Mouse (Mus musculus): Measurements from ENCODE around the gene C87436.
A peak's percentile ranks its signal among the peaks of the same experiment; 100 is the strongest.
"Not testable (repeated sequence)": the region's sequence is repeated elsewhere in the genome, so short reads cannot be mapped to it uniquely, and the experiment has no call there.

Gene C87436

DNA sequence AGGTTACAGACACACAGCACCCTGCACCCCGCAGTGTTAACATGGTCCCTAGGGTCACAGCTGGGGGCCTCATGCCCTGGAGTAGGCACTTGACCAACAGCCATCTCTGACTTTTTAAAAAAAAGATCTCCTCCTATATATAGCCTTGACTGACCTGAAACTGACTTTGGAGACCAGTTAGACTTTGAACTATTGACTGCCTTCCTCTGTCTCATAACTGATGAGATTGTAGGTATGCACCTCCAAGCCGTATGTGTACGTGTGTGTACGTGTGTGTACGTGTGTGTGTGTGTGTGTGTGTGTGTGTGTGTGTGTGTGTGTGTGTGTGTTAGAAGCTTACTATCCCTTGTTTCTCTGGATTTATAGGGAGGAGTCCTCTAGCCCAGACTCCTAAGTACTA, 43.7 kb downstream of the C87436 start:
- no peak for DNase-seq (ENCODE audit: low read depth, low spot score)

GRCm38 (mm10) chr6:86485943-86486640, 47.9 kb downstream of the C87436 start:
- DNase-seq (ENCODE audit: low read depth, low spot score): no peak

DNA sequence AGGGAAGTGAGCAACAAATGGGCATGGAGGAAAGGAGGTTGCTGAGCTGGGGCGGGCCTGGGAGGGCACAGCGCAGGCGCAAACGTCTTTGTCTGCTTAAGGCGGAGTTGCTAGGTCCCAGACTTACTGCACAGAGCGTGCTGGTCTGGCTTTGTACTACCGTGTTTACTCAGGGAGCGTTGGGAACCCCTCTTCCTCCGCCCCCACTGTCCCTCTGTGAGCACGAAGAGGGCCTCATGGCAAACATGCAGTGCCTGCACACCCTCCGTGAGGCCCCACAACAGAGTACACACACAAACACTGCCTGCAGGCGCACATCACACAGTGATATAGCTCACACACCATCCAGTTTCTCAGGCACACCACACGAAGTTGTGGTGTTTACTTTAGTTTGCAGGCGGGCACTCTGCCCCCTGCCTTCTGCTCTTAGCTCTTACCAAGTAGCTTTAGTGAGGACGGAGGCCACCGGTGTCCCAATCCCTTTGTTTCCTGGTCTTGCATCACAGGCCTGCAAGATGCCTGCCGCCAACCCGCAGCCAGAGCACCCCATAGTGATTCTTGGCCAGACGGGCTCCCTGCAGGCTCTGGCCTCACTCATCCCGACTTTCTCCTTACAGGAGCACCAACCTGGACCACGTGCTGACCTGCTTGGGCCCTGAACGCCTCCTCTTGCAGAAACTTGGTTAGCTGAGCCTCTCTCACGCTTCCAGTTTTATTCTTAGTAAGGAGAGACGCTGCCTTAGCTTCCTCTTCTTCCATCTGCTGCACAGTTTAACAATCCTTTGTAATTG, 49.4 kb downstream of the C87436 start:
- peak; percentile 59 for DNase-seq (ENCODE audit: low read depth, low spot score)

- no peak for DNase-seq (ENCODE audit: low read depth, low spot score)
Observed at GRCm38 (mm10) chr6:86488149-86488485, 49.9 kb downstream of the C87436 start.

- DNase-seq (ENCODE audit: low read depth, low spot score): no peak
Observed at GRCm38 (mm10) chr6:86489945-86490344, 51.8 kb downstream of the C87436 start.

- not testable (repeated sequence) for DNase-seq (ENCODE audit: low read depth, low spot score)
Observed at GRCm38 (mm10) chr6:86490413-86490812, 52.2 kb downstream of the C87436 start.

DNA sequence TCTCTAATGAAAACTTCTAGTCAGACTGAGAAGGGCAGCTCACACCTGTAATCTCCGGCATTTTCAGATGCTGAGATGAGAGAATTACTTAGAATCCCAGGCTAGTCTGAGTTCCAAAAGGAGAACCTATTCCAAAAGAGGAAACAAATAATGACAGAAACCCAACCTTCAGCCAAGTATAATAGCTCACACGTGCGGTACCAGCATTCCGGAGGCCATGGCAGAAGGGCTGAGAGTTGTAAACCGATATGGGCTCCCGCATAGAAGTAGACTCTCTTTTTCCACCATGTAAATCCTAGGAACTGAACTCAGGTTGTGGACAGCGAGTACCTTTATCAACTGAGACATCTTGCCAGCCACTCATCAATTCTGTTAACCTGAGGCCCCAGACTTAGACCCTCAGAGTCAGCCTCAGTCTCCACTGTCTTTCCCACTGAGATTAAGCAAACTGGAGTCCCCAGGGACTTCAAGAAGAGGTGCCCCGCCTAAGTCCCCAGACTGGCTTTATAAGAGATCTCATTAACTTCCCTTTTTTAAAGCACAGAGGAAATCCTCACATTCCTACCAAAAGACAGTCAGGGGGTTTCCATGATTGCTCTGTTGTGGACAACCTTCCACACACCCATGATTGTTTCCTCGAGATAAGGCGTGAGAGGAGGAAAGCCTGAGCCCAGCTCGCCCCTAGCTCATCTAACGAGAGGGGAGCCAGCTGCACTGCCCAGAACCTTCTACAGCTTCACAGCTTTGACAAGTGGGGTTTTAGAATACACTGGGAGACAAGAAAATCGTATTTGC, 55.5 kb downstream of the C87436 start:
- DNase-seq (ENCODE audit: low read depth, low spot score): no peak

GRCm38 (mm10) chr6:86494767-86495166, 56.6 kb downstream of the C87436 start:
- DNase-seq (ENCODE audit: low read depth, low spot score): no peak

DNA sequence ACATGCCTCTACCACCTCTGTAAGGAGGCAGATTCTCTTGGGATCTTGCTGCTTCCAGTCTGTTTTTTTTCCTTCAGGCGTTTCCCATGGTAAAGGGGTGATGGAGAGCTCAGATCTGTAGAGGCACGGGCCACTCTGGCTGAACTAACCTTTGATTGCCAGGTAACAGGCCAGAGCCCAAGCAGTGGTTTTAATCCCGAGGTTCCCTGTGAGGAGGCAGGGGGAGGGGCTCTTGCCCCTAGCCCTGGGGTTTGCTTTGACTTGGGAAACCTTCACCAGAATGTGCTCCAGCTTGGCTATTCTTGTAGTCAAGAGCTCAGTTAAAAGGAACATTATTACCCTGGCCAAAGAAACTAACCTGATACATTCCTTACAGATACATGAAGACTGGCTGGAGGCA, 57.5 kb downstream of the C87436 start:
- DNase-seq (ENCODE audit: low read depth, low spot score): no peak

DNA sequence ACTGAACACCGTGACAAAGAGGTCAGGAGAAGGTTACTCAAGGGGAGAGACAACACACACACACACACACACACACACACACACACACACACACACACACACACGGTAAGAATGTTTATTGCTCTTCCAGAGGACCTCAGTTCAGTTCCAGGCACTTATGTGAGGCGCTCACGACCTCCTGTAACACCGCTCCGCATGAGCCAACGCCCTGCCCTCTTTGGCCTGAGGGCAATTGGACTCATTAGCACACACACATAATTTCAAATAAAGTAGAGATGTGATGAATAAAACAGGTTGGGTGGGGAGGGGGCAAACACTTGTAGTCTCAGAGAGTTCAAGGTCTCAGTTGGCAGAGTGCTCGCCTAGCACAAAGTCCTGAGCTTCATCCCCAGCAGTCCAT, 58.0 kb downstream of the C87436 start:
- no peak for DNase-seq (ENCODE audit: low read depth, low spot score)

DNA sequence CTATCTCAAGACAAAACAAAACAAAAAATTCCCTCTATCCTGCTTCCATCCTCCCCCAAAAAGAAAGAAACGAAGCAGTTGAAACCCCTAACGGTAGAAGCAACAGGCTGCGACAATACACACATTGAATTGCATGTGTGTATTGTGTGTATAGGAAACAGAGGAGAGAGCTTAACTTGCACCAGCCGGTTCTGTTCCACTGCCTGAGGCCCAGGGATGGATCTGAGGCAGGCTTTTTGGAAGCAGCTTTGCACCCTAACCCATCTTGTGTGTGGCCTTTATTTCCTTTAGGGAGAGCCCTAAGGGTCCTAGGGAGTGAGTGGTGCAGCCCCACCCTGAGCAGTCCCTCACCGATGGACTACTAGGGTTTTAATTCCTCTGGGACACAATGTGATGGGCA, 58.4 kb downstream of the C87436 start:
- no peak for DNase-seq (ENCODE audit: low read depth, low spot score)

DNA sequence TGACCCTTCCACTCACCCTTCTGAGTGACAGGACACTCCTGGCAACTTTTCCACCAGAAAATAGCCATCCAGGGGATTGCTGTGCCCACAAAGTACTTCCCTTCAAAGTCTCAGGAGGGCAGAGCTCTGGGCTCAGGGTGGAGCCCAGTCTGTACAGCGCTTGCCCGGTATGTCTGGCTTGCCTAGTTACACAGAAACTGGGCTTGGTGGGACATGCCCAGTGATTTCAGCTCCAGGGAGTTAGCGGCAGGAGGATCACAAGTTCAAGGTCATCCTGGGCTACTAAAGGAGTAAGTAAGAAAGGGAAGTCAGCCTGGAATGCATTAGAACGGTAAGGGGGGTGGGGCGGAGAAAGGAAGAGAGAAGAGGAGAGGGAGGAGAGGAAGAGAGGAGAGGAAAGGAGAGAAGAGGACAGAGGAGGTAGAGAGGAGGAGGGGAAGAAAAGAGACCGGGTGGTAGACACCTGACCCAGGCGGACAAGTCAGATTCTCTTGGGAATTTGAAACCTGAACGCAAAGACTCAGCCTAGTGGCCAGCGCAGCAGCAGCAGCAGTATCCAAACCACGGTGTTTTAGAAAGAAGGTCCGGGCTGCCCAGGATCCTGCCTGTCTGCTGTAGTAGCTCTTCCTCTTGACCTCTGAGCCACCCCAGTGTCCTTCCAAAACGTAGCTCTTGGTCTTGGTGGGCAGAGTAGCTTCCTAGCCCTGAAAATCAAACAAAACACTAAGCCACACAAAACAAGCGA, 59.1 kb downstream of the C87436 start:
- DNase-seq (ENCODE audit: low read depth, low spot score): no peak

DNA sequence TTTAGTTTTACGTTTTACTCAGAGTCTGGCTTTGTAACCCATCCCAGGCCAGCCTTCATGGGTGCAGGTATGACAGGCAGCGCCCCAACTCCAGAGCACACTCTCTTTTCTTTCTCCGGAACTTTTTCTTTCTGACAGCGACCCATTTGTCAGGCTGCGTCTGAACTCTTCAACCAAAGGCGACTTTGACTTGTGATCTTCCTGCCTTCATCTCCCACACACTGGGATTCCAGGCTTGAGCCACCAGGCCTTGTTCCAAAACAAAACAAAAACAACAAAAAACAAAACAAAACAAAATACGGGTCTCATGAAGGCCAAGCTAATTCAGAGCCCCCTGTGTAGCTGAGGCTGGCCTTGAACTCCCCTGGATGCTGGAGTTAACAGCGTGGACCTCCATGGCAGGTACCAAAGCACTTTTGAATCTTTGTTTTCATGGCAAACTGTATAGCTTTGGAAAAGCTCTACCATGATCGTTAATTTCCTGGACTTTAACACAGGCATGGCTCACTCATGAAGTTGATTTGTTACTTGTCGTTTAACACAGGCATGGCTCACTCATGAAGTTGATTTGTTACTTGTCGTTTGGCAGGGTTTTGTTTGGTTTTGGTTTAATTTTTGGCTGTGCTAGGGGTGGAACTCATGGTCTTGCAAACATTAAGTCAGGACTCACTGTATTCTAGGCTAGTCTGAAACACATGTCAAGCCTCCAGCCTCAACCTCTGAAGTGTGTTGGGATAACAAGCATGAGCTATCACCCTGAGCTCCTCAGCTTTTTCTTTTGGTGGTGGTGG, 60.0 kb downstream of the C87436 start:
- no peak for DNase-seq (ENCODE audit: low read depth, low spot score)

- no peak for DNase-seq (ENCODE audit: low read depth, low spot score)
Observed at GRCm38 (mm10) chr6:86499571-86500109, 61.5 kb downstream of the C87436 start.

GRCm38 (mm10) chr6:86503513-86503912, 65.3 kb downstream of the C87436 start:
- no peak for DNase-seq (ENCODE audit: low read depth, low spot score)

GRCm38 (mm10) chr6:86505671-86506070, 67.5 kb downstream of the C87436 start:
- no peak for DNase-seq (ENCODE audit: low read depth, low spot score)

GRCm38 (mm10) chr6:86506309-86506708, 68.1 kb downstream of the C87436 start:
- DNase-seq (ENCODE audit: low read depth, low spot score): no peak

DNA sequence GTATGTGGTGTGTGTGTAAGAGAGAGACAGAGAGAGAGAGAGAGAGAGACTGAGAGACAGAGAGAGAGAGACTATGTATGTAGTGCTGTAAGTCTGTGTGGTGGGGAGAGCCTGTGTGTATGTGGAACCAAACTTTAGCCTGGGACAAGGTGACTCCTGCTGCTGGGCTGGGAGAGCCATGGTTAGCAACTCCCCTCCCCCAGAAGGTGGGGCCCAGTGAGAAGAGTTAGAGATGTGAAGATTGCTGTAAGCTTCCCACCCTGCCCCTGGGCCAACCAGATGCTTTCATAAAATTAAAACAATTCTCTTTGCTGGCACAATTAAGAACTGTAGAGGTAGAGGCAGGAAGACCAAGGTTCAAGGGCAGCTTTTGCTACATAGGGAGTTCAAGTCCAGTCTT, 68.9 kb downstream of the C87436 start:
- no peak for DNase-seq (ENCODE audit: low read depth, low spot score)

GRCm38 (mm10) chr6:86508736-86509135, 70.6 kb downstream of the C87436 start:
- no peak for DNase-seq (ENCODE audit: low read depth, low spot score)

GRCm38 (mm10) chr6:86509194-86509865, 71.2 kb downstream of the C87436 start:
- no peak for DNase-seq (ENCODE audit: low read depth, low spot score)

Measured in brain, embryonic 18.5 days (tissue).